11 mouse cellular contexts compared by ENCODE assay signal in the genomic region with DNA sequence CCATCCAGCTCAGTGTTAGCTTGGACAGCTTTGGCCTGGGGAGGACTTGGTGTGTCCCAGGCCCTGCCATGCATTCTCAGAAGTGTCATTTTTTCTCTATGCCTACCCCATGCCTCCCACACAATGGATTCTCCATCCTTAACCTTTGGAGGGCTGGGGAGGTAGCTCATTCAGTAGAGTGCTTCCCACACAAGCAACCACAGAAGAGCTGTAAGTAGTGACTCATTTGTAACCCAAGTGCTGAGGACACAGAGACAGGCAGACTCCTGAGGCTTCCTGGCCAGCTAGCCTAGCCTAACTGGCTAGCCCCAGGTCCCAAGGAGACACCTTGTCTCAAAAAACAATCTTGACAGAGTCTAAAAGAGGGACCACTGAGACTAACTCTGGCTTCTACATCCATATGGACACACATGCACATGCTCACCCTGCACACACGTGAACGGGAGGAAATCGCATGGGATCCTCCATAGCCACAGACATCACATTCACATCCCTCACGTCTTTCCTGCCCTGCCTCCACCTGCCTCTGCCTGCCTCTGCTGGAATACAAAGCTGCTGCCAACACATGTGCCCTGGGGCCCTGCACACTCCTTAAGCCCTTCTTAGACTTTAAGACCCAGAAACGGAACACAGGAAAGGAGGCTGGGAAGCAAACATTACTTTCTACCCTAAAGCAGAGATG. TPM values are rescaled to one million over a fixed set of nuclear protein-coding genes. Genes with fewer than 3 reads are reported as not detected.
DNase-seq lines count a peak whose midpoint lies in the region; ATAC-seq lines count a peak whose summit lies in the region.
"Had no signal": no experiment of that assay in that cellular context is flagged by ENCODE, and none has a peak within 500 bp of the region (broad histone marks: within the 10 kb centered on the region; RNA-seq: fewer than 3 reads in every experiment).

No protein-coding gene starts in this region.

- H3K4me2 ChIP-seq in kidney, embryonic 16.5 days (replicated peaks; ENCODE audit: low read depth, low read length) = no peak overlapping the region
- H3K4me2 ChIP-seq in embryonic facial prominence, embryonic 14.5 days (ENCODE audit: low read depth, low read length) = 0 out of 2 replicates have a peak overlapping the region, but pooled peaks have one; percentile 18
- H3K4me2 ChIP-seq in limb, embryonic 15.5 days = no peak overlapping the region
- H3K4me2 ChIP-seq in heart, embryonic 12.5 days = no peak overlapping the region
- H3K4me2 ChIP-seq: liver, embryonic 11.5 days had no signal

- no peak overlapping the region for H3K4me3 ChIP-seq in kidney, embryonic 16.5 days (ENCODE audit: low read length)
- H3K4me3 ChIP-seq in embryonic facial prominence, embryonic 14.5 days (ENCODE audit: low read depth, low read length) = no peak overlapping the region
- H3K4me3 ChIP-seq in limb, embryonic 15.5 days = no peak overlapping the region
- no peak overlapping the region for H3K4me3 ChIP-seq in heart, embryonic 12.5 days

- H3K4me1 ChIP-seq in kidney, embryonic 16.5 days (ENCODE audit: insufficient read depth, low read length) = peaks cover 26% of the 10 kb centered on the region
- H3K4me1 ChIP-seq in embryonic facial prominence, embryonic 14.5 days (ENCODE audit: control insufficient read depth, insufficient read depth, low read length) = peaks cover 16% of the 10 kb centered on the region
- peaks cover 69% of the 10 kb centered on the region for H3K4me1 ChIP-seq in limb, embryonic 15.5 days
- no peaks in the 10 kb centered on the region for H3K4me1 ChIP-seq in heart, embryonic 12.5 days (replicated peaks)

- peak; percentile 23 for DNase-seq in embryo, embryonic 11 days
- no peak for DNase-seq in embryo, embryonic 9.5 days (ENCODE audit: extremely low spot score)
- no peak for DNase-seq in kidney, adult 18-20 months
- DNase-seq in embryonic facial prominence, embryonic 14.5 days (ENCODE audit: low spot score) = peak; percentile 81
- DNase-seq in left cerebral cortex, adult 18-20 months (ENCODE audit: low spot score in 2 of 2) = no peak
- DNase-seq: adrenal gland, adult 8-10 months; layer of hippocampus, postnatal 36 days had no signal

- no peaks in the 10 kb centered on the region for H3K36me3 ChIP-seq in kidney, embryonic 16.5 days (ENCODE audit: insufficient read depth, low read length)
- no peaks in the 10 kb centered on the region for H3K36me3 ChIP-seq in embryonic facial prominence, embryonic 14.5 days (ENCODE audit: control insufficient read depth, insufficient read depth, low read length)
- no peaks in the 10 kb centered on the region for H3K36me3 ChIP-seq in limb, embryonic 15.5 days
- H3K36me3 ChIP-seq in heart, embryonic 12.5 days = no peaks in the 10 kb centered on the region

- H3K27me3 ChIP-seq in kidney, embryonic 16.5 days (ENCODE audit: insufficient read depth, low read length) = no peaks in the 10 kb centered on the region
- no peaks in the 10 kb centered on the region for H3K27me3 ChIP-seq in embryonic facial prominence, embryonic 14.5 days (replicated peaks; ENCODE audit: control insufficient read depth, insufficient read depth, low read length)
- H3K27me3 ChIP-seq in limb, embryonic 15.5 days = no peaks in the 10 kb centered on the region
- 0 out of 2 replicates have a peak, but pooled peaks cover 2% of the 10 kb centered on the region for H3K27me3 ChIP-seq in heart, embryonic 12.5 days (replicated peaks)

- H3K27ac ChIP-seq in kidney, embryonic 16.5 days (ENCODE audit: low read length) = 0 out of 2 replicates have a peak overlapping the region, but pooled peaks have one; percentile 36
- H3K27ac ChIP-seq in embryonic facial prominence, embryonic 14.5 days (replicated peaks; ENCODE audit: low read depth, low read length) = peak overlapping the region; percentile 56
- peak overlapping the region; percentile 82 for H3K27ac ChIP-seq in limb, embryonic 15.5 days
- H3K27ac ChIP-seq in heart, embryonic 12.5 days (ENCODE audit: poor library complexity, severe bottlenecking) = no peak overlapping the region

- H3K9me3 ChIP-seq in kidney, embryonic 16.5 days (ENCODE audit: low read length) = no peaks in the 10 kb centered on the region
- H3K9me3 ChIP-seq in embryonic facial prominence, embryonic 14.5 days (ENCODE audit: control insufficient read depth, low read length) = no peaks in the 10 kb centered on the region
- no peaks in the 10 kb centered on the region for H3K9me3 ChIP-seq in limb, embryonic 15.5 days
- no peaks in the 10 kb centered on the region for H3K9me3 ChIP-seq in heart, embryonic 12.5 days (replicated peaks)

- WGBS in kidney, embryonic 16.5 days = 65% methylated on average over 5 of the region's 5 CpGs
- 42% methylated on average over 5 of the region's 5 CpGs for WGBS in embryonic facial prominence, embryonic 14.5 days
- 24% methylated on average over 5 of the region's 5 CpGs for WGBS in limb, embryonic 15.5 days
- 81% methylated on average over 5 of the region's 5 CpGs for WGBS in heart, embryonic 12.5 days

- ATAC-seq in kidney, embryonic 16.5 days (ENCODE audit: low FRiP score, low TSS enrichment) = no peak
- peak; percentile 65 for ATAC-seq in embryonic facial prominence, embryonic 14.5 days (ENCODE audit: low read depth)
- peak; percentile 7; the same call in 1 of the 2 replicates for ATAC-seq in limb, embryonic 15.5 days (ENCODE audit: insufficient number of reproducible peaks, low FRiP score, low TSS enrichment, low read depth)
- no peak for ATAC-seq in heart, embryonic 12.5 days (ENCODE audit: insufficient number of reproducible peaks, low FRiP score)

- no peak overlapping the region for H3K9ac ChIP-seq in kidney, embryonic 16.5 days (replicated peaks; ENCODE audit: low read length)
- peak overlapping the region; percentile 19; the same call in 1 of the 2 replicates for H3K9ac ChIP-seq in embryonic facial prominence, embryonic 14.5 days (ENCODE audit: low read depth, low read length)
- no peak overlapping the region for H3K9ac ChIP-seq in limb, embryonic 15.5 days
- H3K9ac ChIP-seq in heart, embryonic 12.5 days = no peak overlapping the region

RNA-seq across cellular contexts. Expression of a gene that starts 8.8 kb away (rescaled TPM):
- polyA plus RNA-seq in kidney, embryonic 16.5 days (2015; fragmentation: Nextera tagmentation; extraction: Ambion mirVana) = 27.7 and 30.7 TPM in 2 replicates
- 7.7 and 10.3 TPM in 2 replicates for polyA plus RNA-seq in embryonic facial prominence, embryonic 14.5 days (2014; fragmentation: Nextera tagmentation; extraction: Ambion mirVana)
- polyA plus RNA-seq in limb, embryonic 15.5 days (2015; fragmentation: Nextera tagmentation; extraction: Ambion mirVana) = 33.6 and 33.9 TPM in 2 replicates
- polyA plus RNA-seq in heart, embryonic 12.5 days (2016; fragmentation: Nextera tagmentation; extraction: Ambion mirVana) = 0.61 and 0.77 TPM in 2 replicates
- 10 to 100 TPM; 15.5 to 20.4 TPM for total RNA-seq in left cerebral cortex, adult 18-20 months (2021)

Comparison
In these comparisons a context has a peak if more than half of its experiments do, and no peak if none do; other contexts are left out.
1. DNase-seq: peak in embryo, embryonic 11 days (single experiment) and embryonic facial prominence, embryonic 14.5 days (single experiment); none in embryo, embryonic 9.5 days (single experiment), kidney, adult 18-20 months (single experiment) and left cerebral cortex, adult 18-20 months (0 of 2).
2. ATAC-seq: peak in embryonic facial prominence, embryonic 14.5 days (single experiment) and limb, embryonic 15.5 days (single experiment); none in kidney, embryonic 16.5 days (single experiment) and heart, embryonic 12.5 days (single experiment).